14 mouse cellular contexts compared by ENCODE assay signal in the genomic region with DNA sequence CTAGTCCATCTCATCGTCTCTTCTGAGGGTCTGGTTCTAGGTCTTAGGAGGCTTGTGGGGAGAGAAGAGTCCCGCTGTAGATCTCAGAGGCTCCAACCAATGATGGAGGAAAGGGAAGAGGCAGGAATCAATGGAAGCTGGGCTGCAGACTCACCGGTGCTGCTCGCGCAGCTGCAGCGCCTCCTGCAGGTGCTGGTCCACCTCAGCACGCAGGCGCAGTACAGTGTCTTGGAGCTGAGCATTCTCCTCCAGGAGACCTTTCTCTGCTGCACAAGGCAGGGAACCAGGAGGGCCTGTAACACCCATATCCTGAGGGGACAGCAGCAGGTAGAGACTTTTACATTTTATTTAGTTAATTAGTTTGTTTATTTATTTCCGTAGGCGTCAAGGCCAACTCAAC. TPM values are rescaled to one million over a fixed set of nuclear protein-coding genes. Genes with fewer than 3 reads are reported as not detected.
DNase-seq lines count a peak whose midpoint lies in the region; ATAC-seq and TF ChIP-seq lines count a peak whose summit lies in the region.
"Had no signal": no experiment of that assay in that cellular context is flagged by ENCODE, and none has a peak within 500 bp of the region (broad histone marks: within the 10 kb centered on the region; RNA-seq: fewer than 3 reads in every experiment).

No protein-coding gene starts in this region.

- no peak for DNase-seq in kidney, adult 2 months
- no peak for DNase-seq in kidney, adult 9 months
- DNase-seq in ES-E14 (ENCODE audit: low read depth, low spot score): peak; percentile 54
- DNase-seq in ovary, adult 18-20 months (ENCODE audit: low spot score): no peak
- DNase-seq in embryo, embryonic 11 days: no peak
- DNase-seq: lung, postnatal 36 days had no signal

- no peaks in the 10 kb centered on the region for H3K9me3 ChIP-seq in midbrain, embryonic 13.5 days
- no peaks in the 10 kb centered on the region for H3K9me3 ChIP-seq in midbrain, embryonic 15.5 days
- H3K9me3 ChIP-seq in ES-E14 (ENCODE audit: control insufficient read depth, insufficient read depth, low read depth, low read length): no peaks in the 10 kb centered on the region
- H3K9me3 ChIP-seq: embryonic facial prominence, embryonic 15.5 days; heart, embryonic 12.5 days; kidney, embryonic 15.5 days had no signal

- H3K27ac ChIP-seq in kidney, adult 2 months (ENCODE audit: insufficient read depth, low read depth, low read length): no peak overlapping the region
- H3K27ac ChIP-seq in midbrain, embryonic 13.5 days: no peak overlapping the region
- H3K27ac ChIP-seq in midbrain, embryonic 15.5 days: no peak overlapping the region
- no peak overlapping the region for H3K27ac ChIP-seq in ES-E14 (ENCODE audit: insufficient read depth, low read depth, low read length, poor library complexity, severe bottlenecking)
- H3K27ac ChIP-seq in bone marrow, adult 2 months (ENCODE audit: control insufficient read depth, insufficient read depth, low read depth, low read length, poor library complexity): no peak overlapping the region
- H3K27ac ChIP-seq: embryonic facial prominence, embryonic 15.5 days; hindbrain, embryonic 14.5 days; kidney, embryonic 15.5 days had no signal

- 57% methylated on average over 10 of the region's 10 CpGs for WGBS in kidney, adult 2 months
- WGBS in midbrain, embryonic 13.5 days: 65% methylated on average over 10 of the region's 10 CpGs
- 59% methylated on average over 10 of the region's 10 CpGs for WGBS in midbrain, embryonic 15.5 days
- WGBS in bone marrow, adult 2 months: 63% methylated on average over 10 of the region's 10 CpGs

- no peak overlapping the region for H3K9ac ChIP-seq in midbrain, embryonic 13.5 days (replicated peaks)
- no peak overlapping the region for H3K9ac ChIP-seq in midbrain, embryonic 15.5 days
- H3K9ac ChIP-seq in ES-E14 (ENCODE audit: insufficient read depth, low read depth, low read length, poor library complexity, severe bottlenecking): no peak overlapping the region
- H3K9ac ChIP-seq: embryonic facial prominence, embryonic 15.5 days; heart, embryonic 12.5 days; hindbrain, embryonic 14.5 days; kidney, embryonic 15.5 days had no signal

- H3K4me1 ChIP-seq in kidney, adult 2 months (ENCODE audit: control insufficient read depth, insufficient read depth, low read length): no peaks in the 10 kb centered on the region
- no peaks in the 10 kb centered on the region for H3K4me1 ChIP-seq in midbrain, embryonic 13.5 days (replicated peaks)
- no peaks in the 10 kb centered on the region for H3K4me1 ChIP-seq in midbrain, embryonic 15.5 days
- H3K4me1 ChIP-seq in ES-E14 (ENCODE audit: control insufficient read depth in 2 of 2, insufficient read depth in 2 of 2, low read length in 2 of 2, poor library complexity in 1 of 2): peaks cover 0 to 2% of the 10 kb centered on the region in 2 experiments; a peak in 1 of 4 replicates
- H3K4me1 ChIP-seq in bone marrow, adult 2 months (ENCODE audit: control insufficient read depth, insufficient read depth, low read length): no peaks in the 10 kb centered on the region
- H3K4me1 ChIP-seq: embryonic facial prominence, embryonic 15.5 days; heart, embryonic 12.5 days had no signal

- in situ Hi-C loops in ES-E14 (cut with MboI; ENCODE audit: low sequenced_read_pairs in 2 of 2, unreplicated experiment in 2 of 2): no loop called here

- no peak overlapping the region for H3K4me2 ChIP-seq in midbrain, embryonic 13.5 days (replicated peaks)
- H3K4me2 ChIP-seq in midbrain, embryonic 15.5 days: no peak overlapping the region
- H3K4me2 ChIP-seq: embryonic facial prominence, embryonic 15.5 days; heart, embryonic 12.5 days; hindbrain, embryonic 14.5 days; kidney, embryonic 15.5 days had no signal

- H3K36me3 ChIP-seq in kidney, adult 2 months (ENCODE audit: control insufficient read depth, insufficient read depth, low read length): no peaks in the 10 kb centered on the region
- H3K36me3 ChIP-seq in midbrain, embryonic 13.5 days: no peaks in the 10 kb centered on the region
- H3K36me3 ChIP-seq in midbrain, embryonic 15.5 days (replicated peaks): no peaks in the 10 kb centered on the region
- no peaks in the 10 kb centered on the region for H3K36me3 ChIP-seq in ES-E14 (ENCODE audit: control insufficient read depth, insufficient read depth, low read length, poor library complexity, severe bottlenecking)
- H3K36me3 ChIP-seq: embryonic facial prominence, embryonic 15.5 days; heart, embryonic 12.5 days; kidney, embryonic 15.5 days had no signal

- H3K27me3 ChIP-seq in kidney, adult 2 months (replicated peaks; ENCODE audit: control insufficient read depth, insufficient read depth, low read length): no peaks in the 10 kb centered on the region
- H3K27me3 ChIP-seq in midbrain, embryonic 13.5 days: no peaks in the 10 kb centered on the region
- H3K27me3 ChIP-seq in midbrain, embryonic 15.5 days (replicated peaks): no peaks in the 10 kb centered on the region
- H3K27me3 ChIP-seq: embryonic facial prominence, embryonic 15.5 days; kidney, embryonic 15.5 days had no signal

- no peak for TF ChIP-seq POLR2A in kidney, adult 2 months (IDR thresholded peaks at IDR 0.05; ENCODE audit: low read depth, low read length)
- TF ChIP-seq POLR2A in bone marrow, adult 2 months (IDR thresholded peaks at IDR 0.05; ENCODE audit: borderline replicate concordance, control insufficient read depth, low read depth, low read length): no peak

- peak; percentile 17; the same call in 1 of the 2 replicates for TF ChIP-seq CTCF in kidney, adult 2 months (conservative IDR thresholded peaks at IDR 0.05; ENCODE audit: insufficient read depth, insufficient read length, low read depth, low read length)
- TF ChIP-seq CTCF in bone marrow, adult 2 months (IDR thresholded peaks at IDR 0.05; ENCODE audit: control insufficient read depth, insufficient read depth, low read length): peak; percentile 33; the same call in 1 of the 2 replicates

- ATAC-seq in midbrain, embryonic 13.5 days: 0 out of 2 replicates have a peak, but pooled peaks have one; percentile 50
- ATAC-seq in midbrain, embryonic 15.5 days (replicated peaks): no peak
- ATAC-seq: forebrain, embryonic 14.5 days had no signal

- no peak overlapping the region for H3K4me3 ChIP-seq in kidney, adult 2 months (ENCODE audit: insufficient read depth, low read depth, low read length)
- no peak overlapping the region for H3K4me3 ChIP-seq in midbrain, embryonic 13.5 days (replicated peaks)
- H3K4me3 ChIP-seq in midbrain, embryonic 15.5 days: no peak overlapping the region
- H3K4me3 ChIP-seq in ES-E14 (ENCODE audit: insufficient read depth in 1 of 2, low read depth in 1 of 2, low read length in 2 of 2, poor library complexity in 1 of 2, severe bottlenecking in 1 of 2): no peak overlapping the region
- H3K4me3 ChIP-seq in bone marrow, adult 2 months (replicated peaks; ENCODE audit: control insufficient read depth, low read depth, low read length): no peak overlapping the region
- H3K4me3 ChIP-seq: embryonic facial prominence, embryonic 15.5 days; heart, embryonic 12.5 days; kidney, embryonic 15.5 days had no signal

TF ChIP-seq in ES-E14, 5 proteins besides CTCF, POLR2A, EP300 and RAD21:
- no peak for TF ChIP-seq HCFC1 (IDR thresholded peaks at IDR 0.05; ENCODE audit: borderline replicate concordance, insufficient read depth, low read length)
- no peak for TF ChIP-seq MAFK (IDR thresholded peaks at IDR 0.05; ENCODE audit: insufficient read depth, low read depth, low read length)
- TF ChIP-seq CHD2 (IDR thresholded peaks at IDR 0.05; ENCODE audit: low read depth, low read length): no peak
- TF ChIP-seq ZNF384 (IDR thresholded peaks at IDR 0.05; ENCODE audit: low read depth, low read length): no peak
- no peak for TF ChIP-seq ZC3H11A (IDR thresholded peaks at IDR 0.05; ENCODE audit: borderline replicate concordance, low read depth, low read length)

RNA-seq across cellular contexts. Expression of a gene that starts 19.5 kb away (rescaled TPM):
- polyA plus RNA-seq in kidney, adult 2 months (2012; rRNA removed): 173 and 194 TPM in 2 replicates
- 293 and 294 TPM in 2 replicates for polyA plus RNA-seq in midbrain, embryonic 13.5 days (2015; fragmentation: Nextera tagmentation; extraction: Ambion mirVana)
- 251 and 261 TPM in 2 replicates for polyA plus RNA-seq in midbrain, embryonic 15.5 days (2015; fragmentation: Nextera tagmentation; extraction: Ambion mirVana)
- total RNA-seq in ES-E14 (2012; rRNA removed): 110 and 122 TPM in 2 replicates
- polyA plus RNA-seq in bone marrow, adult 2 months (2011; ENCODE audit: insufficient read depth, insufficient read length, low replicate concordance, missing spikeins): 133 and 149 TPM in 2 replicates

RNA-seq across cellular contexts. Expression of a gene that starts 46.3 kb away (rescaled TPM):
- 93.2 and 96.5 TPM in 2 replicates for polyA plus RNA-seq in kidney, adult 2 months (2012; rRNA removed)
- 36.7 and 40.0 TPM in 2 replicates for polyA plus RNA-seq in midbrain, embryonic 13.5 days (2015; fragmentation: Nextera tagmentation; extraction: Ambion mirVana)
- 28.7 and 29.9 TPM in 2 replicates for polyA plus RNA-seq in midbrain, embryonic 15.5 days (2015; fragmentation: Nextera tagmentation; extraction: Ambion mirVana)
- 178 and 192 TPM in 2 replicates for total RNA-seq in ES-E14 (2012; rRNA removed)
- polyA plus RNA-seq in bone marrow, adult 2 months (2011; ENCODE audit: insufficient read depth, insufficient read length, low replicate concordance, missing spikeins): 19.4 and 65.3 TPM in 2 replicates
